Mouse (Mus musculus) liver, adult 2 months (tissue): Measurements from ENCODE around the gene Nop53.

Experiments
- CTCF ChIP-seq: fragments of 200-500 bp; IDR thresholded peaks from 2 replicates; pipeline ENCODE4 v1.5.1; 2011; ENCODE audit warnings: low read depth, low read length, control low read depth
- POLR2A ChIP-seq: fragments of 200-500 bp; IDR thresholded peaks from 2 replicates; pipeline ENCODE4 v1.6.1; 2011; ENCODE audit warnings: low read length, control low read depth; ENCODE audit not compliant: insufficient read depth; ENCODE audit errors: extremely low read depth

DNA sequence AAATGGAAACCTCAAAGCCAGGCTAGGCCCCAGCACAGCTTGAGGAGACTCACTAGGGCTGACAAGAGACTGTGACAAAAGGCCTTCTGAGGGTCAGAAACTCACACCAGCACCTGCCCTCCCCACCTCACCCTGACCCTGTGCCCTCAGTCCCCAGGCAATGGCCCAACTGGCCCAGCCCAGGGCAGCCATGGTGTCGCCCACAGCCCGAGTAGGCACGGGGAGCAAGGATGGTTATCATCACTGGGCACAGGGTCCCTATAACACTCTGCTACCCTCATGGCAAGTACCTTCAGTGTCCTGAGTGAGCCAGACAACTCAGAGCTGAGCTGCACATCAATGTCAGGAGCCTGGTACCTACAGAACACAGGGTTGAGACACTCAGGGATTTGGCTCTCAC lies 7.3 kb downstream of the Nop53 start:
- TF ChIP-seq POLR2A (no peak), CTCF (no peak)
